In the genomic region with DNA sequence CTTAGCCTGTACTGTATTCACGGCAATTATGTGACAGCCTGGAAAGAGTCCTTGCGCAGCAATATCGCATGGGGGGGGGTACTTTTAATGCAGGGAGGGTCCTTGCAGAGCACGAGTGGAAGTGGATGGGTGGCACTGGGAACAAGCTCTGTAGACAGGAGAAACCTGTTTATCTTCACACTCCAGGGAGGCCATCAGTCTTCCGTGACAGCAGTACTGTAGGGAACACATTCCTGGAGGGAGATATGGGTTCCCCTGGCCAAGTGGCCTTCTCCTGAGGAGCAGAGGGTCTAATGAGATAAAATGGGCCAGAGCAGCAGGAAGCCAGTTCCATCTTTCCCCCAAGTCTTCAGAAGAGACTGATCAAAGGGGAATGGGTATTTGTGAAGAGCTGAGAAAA, we compare ENCODE assay signal across 17 mouse cellular contexts. TPM values are rescaled to one million over a fixed set of nuclear protein-coding genes. Genes with fewer than 3 reads are reported as not detected.
DNase-seq lines count a peak whose midpoint lies in the region; ATAC-seq and TF ChIP-seq lines count a peak whose summit lies in the region.
"Had no signal": no experiment of that assay in that cellular context is flagged by ENCODE, and none has a peak within 500 bp of the region (broad histone marks: within the 10 kb centered on the region; RNA-seq: fewer than 3 reads in every experiment).

No protein-coding gene starts in this region.

- no peak for TF ChIP-seq EP300 in heart, postnatal 0 days (IDR thresholded peaks at IDR 0.05; ENCODE audit: low read depth)

- 14% methylated on average over 5 of the region's 5 CpGs for WGBS in heart, postnatal 0 days
- 35% methylated on average over 5 of the region's 5 CpGs for WGBS in kidney, postnatal 0 days
- WGBS in intestine, embryonic 16.5 days = 36% methylated on average over 5 of the region's 5 CpGs

- no peaks in the 10 kb centered on the region for H3K4me1 ChIP-seq in heart, postnatal 0 days (ENCODE audit: control insufficient read depth, insufficient read depth)
- peaks cover 4% of the 10 kb centered on the region; the same call in 1 of the 2 replicates for H3K4me1 ChIP-seq in kidney, postnatal 0 days (replicated peaks; ENCODE audit: insufficient read depth, low read length)
- H3K4me1 ChIP-seq in intestine, embryonic 16.5 days (ENCODE audit: control insufficient read depth, insufficient read depth, low read length) = peaks cover 19% of the 10 kb centered on the region

- intact Hi-C loops in heart, postnatal 25 days (cut with DNase I) = no loop called here

- H3K9me3 ChIP-seq in heart, postnatal 0 days (replicated peaks; ENCODE audit: control insufficient read depth, low read length) = no peaks in the 10 kb centered on the region
- no peaks in the 10 kb centered on the region for H3K9me3 ChIP-seq in kidney, postnatal 0 days (replicated peaks; ENCODE audit: low read length)
- H3K9me3 ChIP-seq in intestine, embryonic 16.5 days (ENCODE audit: control insufficient read depth, low read length) = no peaks in the 10 kb centered on the region

- no peak overlapping the region for H3K27ac ChIP-seq in heart, postnatal 0 days (ENCODE audit: low read depth)
- H3K27ac ChIP-seq in kidney, postnatal 0 days = no peak overlapping the region
- H3K27ac ChIP-seq in intestine, embryonic 16.5 days (ENCODE audit: low read length) = 0 out of 2 replicates have a peak overlapping the region, but pooled peaks have one; percentile 19
- H3K27ac ChIP-seq: gastrocnemius, adult 2 months had no signal

- no peak for TF ChIP-seq CTCF in heart, postnatal 0 days (IDR thresholded peaks at IDR 0.05; ENCODE audit: low read depth)
- TF ChIP-seq CTCF in kidney, postnatal 0 days (IDR thresholded peaks at IDR 0.05; ENCODE audit: low read depth) = no peak

- no peaks in the 10 kb centered on the region for H3K36me3 ChIP-seq in heart, postnatal 0 days (replicated peaks; ENCODE audit: control insufficient read depth, insufficient read depth, low read length)
- no peaks in the 10 kb centered on the region for H3K36me3 ChIP-seq in kidney, postnatal 0 days (ENCODE audit: insufficient read depth, low read length)
- H3K36me3 ChIP-seq in intestine, embryonic 16.5 days (ENCODE audit: control insufficient read depth, insufficient read depth, low read length) = no peaks in the 10 kb centered on the region

- H3K4me2 ChIP-seq in heart, postnatal 0 days (ENCODE audit: low read depth, low read length) = 0 out of 2 replicates have a peak overlapping the region, but pooled peaks have one; percentile 1
- H3K4me2 ChIP-seq in kidney, postnatal 0 days (ENCODE audit: low read length) = no peak overlapping the region
- no peak overlapping the region for H3K4me2 ChIP-seq in intestine, embryonic 16.5 days (ENCODE audit: low read depth, low read length)

- no peak for ATAC-seq in heart, postnatal 0 days (ENCODE audit: insufficient read depth, low read depth)
- ATAC-seq in kidney, postnatal 0 days (replicated peaks; ENCODE audit: low FRiP score, low read depth) = no peak
- ATAC-seq in intestine, embryonic 16.5 days = no peak
- ATAC-seq: forebrain, postnatal 0 days; inflammation-experienced regulatory T-cells, adult 6 months; liver, postnatal 0 days had no signal

- no peak overlapping the region for H3K9ac ChIP-seq in heart, postnatal 0 days (replicated peaks; ENCODE audit: low read depth, low read length)
- no peak overlapping the region for H3K9ac ChIP-seq in kidney, postnatal 0 days (ENCODE audit: low read depth, low read length)
- H3K9ac ChIP-seq in intestine, embryonic 16.5 days (ENCODE audit: low read depth, low read length) = no peak overlapping the region
- H3K9ac ChIP-seq: forebrain, postnatal 0 days; liver, postnatal 0 days had no signal

- no peak overlapping the region for H3K4me3 ChIP-seq in heart, postnatal 0 days (ENCODE audit: low read depth, low read length)
- no peak overlapping the region for H3K4me3 ChIP-seq in kidney, postnatal 0 days (replicated peaks; ENCODE audit: low read depth, low read length)
- H3K4me3 ChIP-seq in intestine, embryonic 16.5 days (ENCODE audit: low read length) = no peak overlapping the region
- H3K4me3 ChIP-seq: gastrocnemius, adult 2 months had no signal

- no peaks in the 10 kb centered on the region for H3K27me3 ChIP-seq in heart, postnatal 0 days (ENCODE audit: control insufficient read depth, insufficient read depth, low read length)
- H3K27me3 ChIP-seq in kidney, postnatal 0 days (ENCODE audit: insufficient read depth, low read length) = no peaks in the 10 kb centered on the region
- H3K27me3 ChIP-seq in intestine, embryonic 16.5 days (replicated peaks; ENCODE audit: control insufficient read depth, insufficient read depth, low read length) = no peaks in the 10 kb centered on the region

- DNase-seq in embryo, embryonic 10 days (ENCODE audit: low spot score) = peak; percentile 54
- DNase-seq in embryo, embryonic 11 days = no peak
- no peak for DNase-seq in heart, postnatal 0 days (ENCODE audit: low spot score)
- DNase-seq in heart, postnatal 25 days (ENCODE audit: low spot score) = no peak
- peak; percentile 35 for DNase-seq in kidney, postnatal 0 days (ENCODE audit: low spot score)
- no peak for DNase-seq in kidney, postnatal 4 days
- DNase-seq in MN1 (ENCODE audit: low spot score) = no peak
- DNase-seq: adrenal gland, adult 8-10 months; cerebellum, adult 11 months; cerebellum, postnatal 14 days; forebrain, postnatal 0 days; gastrocnemius, adult 2 months; liver, postnatal 0 days; lung, postnatal 14 days; right cerebral cortex, postnatal 14 days had no signal

RNA-seq across cellular contexts. Expression of a gene that starts 26.0 kb away (rescaled TPM):
- total RNA-seq in heart, postnatal 0 days (2014; rRNA removed; ENCODE audit: low replicate concordance) = 0.04 and 0.73 TPM in 2 replicates
- polyA plus RNA-seq in heart, postnatal 0 days (2015; fragmentation: Nextera tagmentation; extraction: Ambion mirVana) = 0.15 and 0.31 TPM in 2 replicates
- under 1 TPM; 0.08 to 0.45 TPM for total RNA-seq in heart, postnatal 25 days (2021)
- 1.2 TPM in 2 replicates for polyA plus RNA-seq in kidney, postnatal 0 days (2015; fragmentation: Nextera tagmentation; extraction: Ambion mirVana)
- 0.32 and 0.33 TPM in 2 replicates for polyA plus RNA-seq in intestine, embryonic 16.5 days (2015; fragmentation: Nextera tagmentation; extraction: Ambion mirVana)

Comparison
In these comparisons a context has a peak if more than half of its experiments do, and no peak if none do; other contexts are left out.
1. DNase-seq: peak in embryo, embryonic 10 days (single experiment) and kidney, postnatal 0 days (single experiment); none in embryo, embryonic 11 days (single experiment), heart, postnatal 0 days (single experiment), heart, postnatal 25 days (single experiment), kidney, postnatal 4 days (0 of 2) and MN1 (single experiment).